Mouse (Mus musculus) spleen, adult 2 months (tissue): Measurements from ENCODE around the gene Kpna7.

Experiments used
- CTCF ChIP-seq: fragments of 200-500 bp; IDR thresholded peaks from 2 replicates; pipeline ENCODE4 v1.5.1; 2011; ENCODE audit warnings: mild to moderate bottlenecking, inconsistent platforms; ENCODE audit not compliant: insufficient read depth, insufficient read length, insufficient replicate concordance; ENCODE audit errors: extremely low read depth
- POLR2A ChIP-seq: fragments of 200-500 bp; IDR thresholded peaks from 2 replicates; pipeline ENCODE4 v1.6.1; 2011; ENCODE audit warnings: low read depth, low read length, inconsistent platforms

- TF ChIP-seq CTCF (no peak), POLR2A (no peak)
Observed at GRCm38 (mm10) chr5:144963817-144964261, 120.0 kb downstream of the Kpna7 start.
